Mouse (Mus musculus): ENCODE measurements around the gene Gm10974. TPM values are rescaled to one million over a fixed set of nuclear protein-coding genes. Genes with fewer than 3 reads are reported as not detected.
A peak's percentile ranks its signal among the peaks of the same experiment; 100 is the strongest.

Gene Gm10974
- polyA plus RNA-seq, 1 experiment: not detected

GRCm38 (mm10) chr7:66405951-66406721 lies 40.4 kb downstream of the Gm10974 start:
- H3K4me3 ChIP-seq (ENCODE audit: insufficient read depth, low read depth, low read length): no peak overlapping the region
- no peaks in the 10 kb centered on the region for H3K4me1 ChIP-seq (ENCODE audit: control insufficient read depth, insufficient read depth, low read length)
- TF ChIP-seq POLR2A (IDR thresholded peaks at IDR 0.05; ENCODE audit: insufficient read depth, low read depth, low read length) (no peak), CTCF (IDR thresholded peaks at IDR 0.05; ENCODE audit: insufficient read depth, low read depth, low read length) (no peak)
- 57% methylated on average over 13 of the region's 13 CpGs for WGBS
- H3K27ac ChIP-seq (ENCODE audit: insufficient read depth, low read depth, low read length): no peak overlapping the region

DNA sequence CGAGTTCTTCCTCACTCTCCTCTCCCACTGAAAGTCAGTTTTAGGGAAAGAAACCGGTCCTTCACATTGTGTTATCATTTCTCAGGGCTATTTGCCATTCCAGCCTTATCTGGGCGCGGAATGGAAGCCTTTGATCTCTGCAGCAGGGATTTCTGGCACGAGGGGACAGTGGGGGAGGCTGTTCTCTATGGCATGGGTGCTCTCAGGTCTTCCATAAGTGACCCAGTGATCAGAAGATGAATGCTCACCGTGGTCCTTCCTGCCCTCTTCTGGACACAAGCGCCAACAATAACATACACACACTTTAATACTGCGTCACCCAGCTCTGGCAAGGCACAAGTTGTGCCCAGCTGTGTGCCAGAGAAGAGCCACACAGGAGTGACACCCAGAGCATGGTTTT lies 41.3 kb downstream of the Gm10974 start:
- H3K4me3 ChIP-seq (ENCODE audit: insufficient read depth, low read depth, low read length): no peak overlapping the region
- no peak for TF ChIP-seq CTCF (IDR thresholded peaks at IDR 0.05; ENCODE audit: insufficient read depth, low read depth, low read length)
- TF ChIP-seq POLR2A (IDR thresholded peaks at IDR 0.05; ENCODE audit: insufficient read depth, low read depth, low read length): no peak
- 90% methylated on average over 8 of the region's 8 CpGs for WGBS
- H3K4me1 ChIP-seq (ENCODE audit: control insufficient read depth, insufficient read depth, low read length): no peaks in the 10 kb centered on the region
- H3K27ac ChIP-seq (ENCODE audit: insufficient read depth, low read depth, low read length): no peak overlapping the region

- 72% methylated on average over 6 of the region's 6 CpGs for WGBS
- no peak overlapping the region for H3K27ac ChIP-seq (ENCODE audit: insufficient read depth, low read depth, low read length)
Observed at GRCm38 (mm10) chr7:66409433-66409832, 43.7 kb downstream of the Gm10974 start.

GRCm38 (mm10) chr7:66413093-66413492 lies 47.4 kb downstream of the Gm10974 start:
- Histone ChIP-seq H3K4me1 (ENCODE audit: control insufficient read depth, insufficient read depth, low read length) (0 out of 2 replicates have a peak, but pooled peaks cover 2% of the 10 kb centered on the region), H3K27ac (ENCODE audit: insufficient read depth, low read depth, low read length) (no peak overlapping the region), H3K4me3 (ENCODE audit: insufficient read depth, low read depth, low read length) (no peak overlapping the region)
- WGBS: 45% methylated on average over 7 of the region's 7 CpGs
- no peak for TF ChIP-seq POLR2A (IDR thresholded peaks at IDR 0.05; ENCODE audit: insufficient read depth, low read depth, low read length)
- TF ChIP-seq CTCF (IDR thresholded peaks at IDR 0.05; ENCODE audit: insufficient read depth, low read depth, low read length): no peak

More at GRCm38 (mm10) chr7:66409433-66409832, 43.7 kb downstream of the Gm10974 start:
- TF ChIP-seq POLR2A (IDR thresholded peaks at IDR 0.05; ENCODE audit: insufficient read depth, low read depth, low read length): no peak
- no peak for TF ChIP-seq CTCF (IDR thresholded peaks at IDR 0.05; ENCODE audit: insufficient read depth, low read depth, low read length)
- Histone ChIP-seq H3K4me1 (ENCODE audit: control insufficient read depth, insufficient read depth, low read length) (0 out of 2 replicates have a peak, but pooled peaks cover 2% of the 10 kb centered on the region), H3K4me3 (ENCODE audit: insufficient read depth, low read depth, low read length) (no peak overlapping the region)

- no peak overlapping the region for H3K27ac ChIP-seq (ENCODE audit: insufficient read depth, low read depth, low read length)
- TF ChIP-seq POLR2A (IDR thresholded peaks at IDR 0.05; ENCODE audit: insufficient read depth, low read depth, low read length) (no peak), CTCF (IDR thresholded peaks at IDR 0.05; ENCODE audit: insufficient read depth, low read depth, low read length) (no peak)
- 0 out of 2 replicates have a peak, but pooled peaks cover 2% of the 10 kb centered on the region for H3K4me1 ChIP-seq (ENCODE audit: control insufficient read depth, insufficient read depth, low read length)
- WGBS: 80% methylated on average over 4 of the region's 4 CpGs
- no peak overlapping the region for H3K4me3 ChIP-seq (ENCODE audit: insufficient read depth, low read depth, low read length)
Observed at GRCm38 (mm10) chr7:66416829-66417228, 51.1 kb downstream of the Gm10974 start.

DNA sequence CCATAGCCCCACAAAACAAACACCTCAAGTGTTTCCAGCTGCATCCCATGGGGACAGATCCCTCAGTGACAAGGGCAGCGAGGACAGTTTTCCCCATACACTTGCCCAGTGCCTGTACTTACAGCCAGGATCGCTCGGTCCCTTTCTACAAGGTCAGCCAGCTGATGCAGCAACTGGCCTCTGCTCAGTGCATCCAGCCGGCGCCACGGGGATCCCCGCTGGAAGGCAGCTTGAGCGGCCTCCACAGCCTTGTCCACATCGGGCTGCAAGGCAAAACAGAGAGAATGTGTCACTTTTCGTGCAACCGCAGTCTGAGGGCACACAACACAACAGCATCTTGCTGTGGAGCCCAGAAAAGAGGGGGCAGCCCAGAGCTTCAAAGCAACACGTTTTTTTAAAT lies 53.3 kb downstream of the Gm10974 start:
- 71% methylated on average over 12 of the region's 12 CpGs for WGBS
- TF ChIP-seq POLR2A (IDR thresholded peaks at IDR 0.05; ENCODE audit: insufficient read depth, low read depth, low read length) (no peak), CTCF (IDR thresholded peaks at IDR 0.05; ENCODE audit: insufficient read depth, low read depth, low read length) (no peak)
- Histone ChIP-seq H3K27ac (ENCODE audit: insufficient read depth, low read depth, low read length) (no peak overlapping the region), H3K4me1 (ENCODE audit: control insufficient read depth, insufficient read depth, low read length) (no peaks in the 10 kb centered on the region), H3K4me3 (ENCODE audit: insufficient read depth, low read depth, low read length) (no peak overlapping the region)

- Histone ChIP-seq H3K4me3 (ENCODE audit: insufficient read depth, low read depth, low read length) (no peak overlapping the region), H3K4me1 (ENCODE audit: control insufficient read depth, insufficient read depth, low read length) (peaks cover 7% of the 10 kb centered on the region), H3K27ac (ENCODE audit: insufficient read depth, low read depth, low read length) (no peak overlapping the region)
- 89% methylated on average over 8 of the region's 8 CpGs for WGBS
- no peak for TF ChIP-seq POLR2A (IDR thresholded peaks at IDR 0.05; ENCODE audit: insufficient read depth, low read depth, low read length)
- no peak for TF ChIP-seq CTCF (IDR thresholded peaks at IDR 0.05; ENCODE audit: insufficient read depth, low read depth, low read length)
Observed at GRCm38 (mm10) chr7:66421903-66422302, 56.2 kb downstream of the Gm10974 start.

DNA sequence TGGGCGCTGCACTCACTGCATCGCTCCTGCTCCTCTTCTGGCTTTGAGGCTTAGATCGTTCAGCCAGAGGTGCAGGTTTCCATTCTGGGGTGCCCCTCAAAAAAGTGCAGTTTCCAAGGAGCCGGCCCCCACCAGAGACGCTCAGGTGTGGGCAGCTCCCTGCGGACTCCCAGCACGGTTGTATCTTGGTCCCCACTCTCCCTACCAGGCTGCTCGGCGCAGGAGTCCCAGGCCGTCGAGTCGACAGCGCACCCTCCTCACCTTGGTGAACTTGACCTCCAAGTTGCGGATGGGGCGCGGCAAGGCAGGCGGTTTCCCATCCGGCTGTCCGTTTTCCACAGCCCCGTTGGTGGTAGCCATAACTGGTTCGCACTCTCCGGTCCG lies 61.3 kb downstream of the Gm10974 start:
- H3K27ac ChIP-seq (ENCODE audit: insufficient read depth, low read depth, low read length): no peak overlapping the region
- H3K4me3 ChIP-seq (ENCODE audit: insufficient read depth, low read depth, low read length): peak overlapping the region; percentile 39
- H3K4me1 ChIP-seq (ENCODE audit: control insufficient read depth, insufficient read depth, low read length): peaks cover 18% of the 10 kb centered on the region
- no peak for TF ChIP-seq CTCF (IDR thresholded peaks at IDR 0.05; ENCODE audit: insufficient read depth, low read depth, low read length)
- TF ChIP-seq POLR2A (IDR thresholded peaks at IDR 0.05; ENCODE audit: insufficient read depth, low read depth, low read length): no peak
- 3% methylated on average over 23 of the region's 23 CpGs for WGBS

- Histone ChIP-seq H3K4me1 (ENCODE audit: control insufficient read depth, insufficient read depth, low read length) (peaks cover 18% of the 10 kb centered on the region), H3K4me3 (ENCODE audit: insufficient read depth, low read depth, low read length) (peak within 1 kb of the TSS; percentile 39), H3K27ac (ENCODE audit: insufficient read depth, low read depth, low read length) (no peak within 1 kb of the TSS)
- no peak for TF ChIP-seq POLR2A (IDR thresholded peaks at IDR 0.05; ENCODE audit: insufficient read depth, low read depth, low read length)
- no peak for TF ChIP-seq CTCF (IDR thresholded peaks at IDR 0.05; ENCODE audit: insufficient read depth, low read depth, low read length)
- WGBS: under 1% methylated on average over 55 of the region's 56 CpGs
Observed at GRCm38 (mm10) chr7:66427437-66428161, 61.9 kb downstream of the Gm10974 start, which contains the start of gene Aldh1a3. TSS of gene Aldh1a3 (minus strand) at chr7:66427517.

Measured in olfactory bulb, adult 2 months (tissue).